Mouse (Mus musculus) lung, postnatal 0 days (tissue): ENCODE results near the gene Pbp2.

Experiments
- CTCF ChIP-seq: IDR thresholded peaks from 2 replicates; pipeline ENCODE4 v1.5.1; 2016; ENCODE audit warnings: antibody characterized with exemption, mild to moderate bottlenecking
- EP300 ChIP-seq: IDR thresholded peaks from 2 replicates; pipeline ENCODE4 v1.6.1; 2016; ENCODE audit warnings: antibody characterized with exemption, mild to moderate bottlenecking, control low read depth

GRCm38 (mm10) chr6:135322749-135323148 lies 12.5 kb upstream of the Pbp2 start:
- TF ChIP-seq CTCF (no peak), EP300 (no peak; the same call in 1 of the 2 replicates)
